Mouse (Mus musculus): ENCODE measurements at regions not wholly inside any gene's neighbourhood (a gene's known extent, or its start where the extent isn't known, plus 50 kb on each side); places are given as distances from the start of the nearest gene placed in this dataset.

GRCm38 (mm10) chr8:6002612-6003011 lies 897.5 kb upstream of the Slc10a2 start:
- DNase-seq (ENCODE audit: low spot score in 2 of 2) = no peak

- DNase-seq (ENCODE audit: low spot score in 2 of 2) = no peak
Measured at GRCm38 (mm10) chr8:5994846-5995245, 889.7 kb upstream of the Slc10a2 start.

- no peak for DNase-seq (ENCODE audit: low spot score in 2 of 2)
Measured at GRCm38 (mm10) chr8:5965403-5966015, 860.4 kb upstream of the Slc10a2 start.

GRCm38 (mm10) chr8:5964299-5964698 lies 859.1 kb upstream of the Slc10a2 start:
- DNase-seq (ENCODE audit: low spot score in 2 of 2) = no peak

GRCm38 (mm10) chr8:5938057-5938456 lies 832.9 kb upstream of the Slc10a2 start:
- no peak for DNase-seq (ENCODE audit: low spot score in 2 of 2)

GRCm38 (mm10) chr8:5918136-5918535 lies 813.0 kb upstream of the Slc10a2 start:
- no peak for DNase-seq (ENCODE audit: low spot score in 2 of 2)

All from spleen, postnatal 10 days (tissue).